Mouse (Mus musculus) intestine, embryonic 16.5 days (tissue): ENCODE data around the gene Kif5a. TPM values are rescaled to one million over a fixed set of nuclear protein-coding genes. Genes with fewer than 3 reads are reported as not detected.

Experiments
- ATAC-seq: fragments of 200-750 bp; cut with Nextera tagmentation; 2 replicates; pipeline ENCODE4 v1.8.0; 2017; ENCODE audit warnings: moderate TSS enrichment, moderate library complexity
- H3K27ac ChIP-seq: fragments of 300-500 bp; sonication (generic); 2 replicates; pipeline ENCODE4 v1.5.1; 2014; ENCODE audit warnings: mild to moderate bottlenecking, low read length
- H3K27me3 ChIP-seq: fragments of 300-500 bp; sonication (generic); replicated peaks from 2 replicates; pipeline ENCODE4 v1.6.1; 2014; ENCODE audit warnings: low read length, control low read depth, mixed read lengths; ENCODE audit not compliant: control insufficient read depth, insufficient read depth
- H3K36me3 ChIP-seq: fragments of 300-500 bp; sonication (generic); 2 replicates; pipeline ENCODE4 v1.6.1; 2014; ENCODE audit warnings: low read length, control low read depth; ENCODE audit not compliant: control insufficient read depth, insufficient read depth
- H3K4me1 ChIP-seq: fragments of 300-500 bp; sonication (generic); 2 replicates; pipeline ENCODE4 v1.6.1; 2014; ENCODE audit warnings: low read length, control low read depth, mixed read lengths; ENCODE audit not compliant: control insufficient read depth, insufficient read depth
- H3K4me2 ChIP-seq: fragments of 300-500 bp; sonication (generic); 2 replicates; pipeline ENCODE4 v1.6.1; 2014; ENCODE audit warnings: low read depth, low read length, control low read depth
- H3K4me3 ChIP-seq: fragments of 300-500 bp; sonication (generic); 2 replicates; pipeline ENCODE4 v1.5.1; 2014; ENCODE audit warnings: mild to moderate bottlenecking, low read length
- H3K9ac ChIP-seq: fragments of 300-500 bp; sonication (generic); 2 replicates; pipeline ENCODE4 v1.6.1; 2014; ENCODE audit warnings: low read depth, low read length
- H3K9me3 ChIP-seq: fragments of 300-500 bp; sonication (generic); 2 replicates; pipeline ENCODE4 v1.6.1; 2016; ENCODE audit warnings: low read length, control low read depth; ENCODE audit not compliant: control insufficient read depth
- WGBS: fragments of 180-500 bp; shearing (Covaris S2); extraction: QIAGEN DNeasy Blood & Tissue Kit; methylation state at CpG from one replicate; pipeline ENCODE4 v1.1.7; 2014; 5-methylcytosine and 5-hydroxymethylcytosine counted together
- polyA plus RNA-seq: library from polyadenylated mRNA; unstranded; fragments of >200 nt; fragmentation: Nextera tagmentation; extraction: Ambion mirVana; gene quantifications from 2 replicates; pipeline ENCODE4 v1.2.1, GENCODE M21; 2015

Kif5a gene
- polyA plus RNA-seq, 1 experiment from 2014 or later = 5.2 TPM

GRCm38 (mm10) chr10:127290307-127290929 is 27.3 kb upstream of the Kif5a start:
- Histone ChIP-seq H3K4me1 (peaks cover 46% of the 10 kb centered on the region), H3K4me3 (peak overlapping the region; percentile 75), H3K36me3 (peaks cover 23% of the 10 kb centered on the region), H3K9ac (peak overlapping the region; percentile 85), H3K27me3 (no peaks in the 10 kb centered on the region), H3K27ac (peak overlapping the region; percentile 99), H3K4me2 (peak overlapping the region; percentile 72), H3K9me3 (no peaks in the 10 kb centered on the region)
- ATAC-seq = peak; percentile 86
- 0% methylated on average over 43 of the region's 47 CpGs for WGBS

GRCm38 (mm10) chr10:127289573-127290191 is 26.5 kb upstream of the Kif5a start:
- Histone ChIP-seq H3K27me3 (no peaks in the 10 kb centered on the region), H3K9me3 (no peaks in the 10 kb centered on the region), H3K36me3 (peaks cover 24% of the 10 kb centered on the region), H3K4me1 (peaks cover 49% of the 10 kb centered on the region), H3K4me2 (peak overlapping the region; percentile 71), H3K4me3 (peak overlapping the region; percentile 75), H3K27ac (peak overlapping the region; percentile 99), H3K9ac (peak overlapping the region; percentile 85)
- under 1% methylated on average over 15 of the region's 15 CpGs for WGBS
- peak; percentile 31 for ATAC-seq

GRCm38 (mm10) chr10:127288800-127289572 is 25.8 kb upstream of the Kif5a start, which contains the start of gene Mbd6:
Gene Mbd6 (minus strand): TSS chr10:127289018.
- Histone ChIP-seq H3K36me3 (peaks cover 19% of the 10 kb centered on the region), H3K27ac (peak within 1 kb of the TSS; percentile 99), H3K9me3 (no peaks in the 10 kb centered on the region), H3K9ac (peak within 1 kb of the TSS; percentile 85), H3K27me3 (no peaks in the 10 kb centered on the region), H3K4me3 (peak within 1 kb of the TSS; percentile 75), H3K4me2 (peak within 1 kb of the TSS; percentile 71), H3K4me1 (peaks cover 49% of the 10 kb centered on the region)
- 0% methylated on average over 46 of the region's 65 CpGs for WGBS
- ATAC-seq = peak; percentile 47

GRCm38 (mm10) chr10:127288328-127288799 is 25.2 kb upstream of the Kif5a start:
- Histone ChIP-seq H3K4me3 (peak overlapping the region; percentile 75), H3K4me1 (peaks cover 49% of the 10 kb centered on the region), H3K4me2 (peak overlapping the region; percentile 71), H3K36me3 (peaks cover 23% of the 10 kb centered on the region), H3K27me3 (no peaks in the 10 kb centered on the region), H3K27ac (peak overlapping the region; percentile 99), H3K9me3 (no peaks in the 10 kb centered on the region), H3K9ac (peak overlapping the region; percentile 85)
- 0% methylated on average over 21 of the region's 28 CpGs for WGBS
- ATAC-seq = no peak; the same call in 1 of the 2 replicates

- H3K27me3 ChIP-seq = no peaks in the 10 kb centered on the region
- peaks cover 45% of the 10 kb centered on the region for H3K4me1 ChIP-seq
- 0% methylated on average over 3 of the region's 3 CpGs for WGBS
- peaks cover 26% of the 10 kb centered on the region for H3K36me3 ChIP-seq
- H3K9ac ChIP-seq = peak overlapping the region; percentile 85
- peak overlapping the region; percentile 71 for H3K4me2 ChIP-seq
- H3K27ac ChIP-seq = peak overlapping the region; percentile 99
- no peak for ATAC-seq
- H3K9me3 ChIP-seq = no peaks in the 10 kb centered on the region
- H3K4me3 ChIP-seq = peak overlapping the region; percentile 75
These were observed 24.8 kb upstream of the Kif5a start for GRCm38 (mm10) chr10:127287936-127288293.

GRCm38 (mm10) chr10:127287271-127287935 is 24.3 kb upstream of the Kif5a start:
- Histone ChIP-seq H3K36me3 (peaks cover 28% of the 10 kb centered on the region), H3K4me1 (peaks cover 44% of the 10 kb centered on the region), H3K27ac (peak overlapping the region; percentile 99), H3K27me3 (no peaks in the 10 kb centered on the region), H3K4me3 (peak overlapping the region; percentile 75), H3K9ac (peak overlapping the region; percentile 85), H3K9me3 (no peaks in the 10 kb centered on the region), H3K4me2 (peak overlapping the region; percentile 71)
- no peak for ATAC-seq
- WGBS = 46% methylated on average over 15 of the region's 15 CpGs

- H3K4me1 ChIP-seq = peaks cover 37% of the 10 kb centered on the region
- peak overlapping the region; percentile 99; the same call in 1 of the 2 replicates for H3K27ac ChIP-seq
- no peak for ATAC-seq
These were observed 23.6 kb upstream of the Kif5a start for GRCm38 (mm10) chr10:127286730-127287129.

GRCm38 (mm10) chr10:127286194-127286593 is 23.0 kb upstream of the Kif5a start:
- Histone ChIP-seq H3K9ac (peak overlapping the region; percentile 85), H3K27me3 (no peaks in the 10 kb centered on the region), H3K9me3 (no peaks in the 10 kb centered on the region), H3K4me3 (peak overlapping the region; percentile 75; the same call in 1 of the 2 replicates), H3K36me3 (peaks cover 38% of the 10 kb centered on the region), H3K4me2 (peak overlapping the region; percentile 71), H3K4me1 (peaks cover 34% of the 10 kb centered on the region), H3K27ac (no peak overlapping the region)
- WGBS = 73% methylated on average over 7 of the region's 7 CpGs
- no peak for ATAC-seq

More at GRCm38 (mm10) chr10:127286730-127287129, 23.6 kb upstream of the Kif5a start:
- Histone ChIP-seq H3K27me3 (no peaks in the 10 kb centered on the region), H3K36me3 (peaks cover 33% of the 10 kb centered on the region), H3K4me3 (peak overlapping the region; percentile 75), H3K4me2 (peak overlapping the region; percentile 71), H3K9me3 (no peaks in the 10 kb centered on the region), H3K9ac (peak overlapping the region; percentile 85)
- WGBS = 46% methylated on average over 7 of the region's 7 CpGs
